Mouse (Mus musculus) stomach, embryonic 14.5 days (tissue): Measurements from ENCODE around the gene Arl10. TPM values are rescaled to one million over a fixed set of nuclear protein-coding genes. Genes with fewer than 3 reads are reported as not detected.
A peak's percentile ranks its signal among the peaks of the same experiment; 100 is the strongest.

ENCODE experiments used
- ATAC-seq: fragments of 200-750 bp; cut with Nextera tagmentation; 2 replicates; pipeline ENCODE4 v1.8.0; 2017; ENCODE audit warnings: low read depth, moderate TSS enrichment; ENCODE audit not compliant: insufficient number of reproducible peaks, insufficient read depth, low FRiP score
- H3K27ac ChIP-seq: fragments of 300-500 bp; sonication (generic); 2 replicates; pipeline ENCODE4 v1.5.1; 2014; ENCODE audit warnings: mild to moderate bottlenecking, low read length, moderate library complexity, mixed read lengths
- H3K27me3 ChIP-seq: fragments of 300-500 bp; sonication (generic); 2 replicates; pipeline ENCODE4 v1.6.1; 2014; ENCODE audit warnings: low read length, control low read depth, mixed read lengths; ENCODE audit not compliant: control insufficient read depth, insufficient read depth
- H3K36me3 ChIP-seq: fragments of 300-500 bp; sonication (generic); 2 replicates; pipeline ENCODE4 v1.6.1; 2014; ENCODE audit warnings: mild to moderate bottlenecking, control low read depth, low read length, moderate library complexity, mixed read lengths; ENCODE audit not compliant: control insufficient read depth, insufficient read depth
- H3K4me1 ChIP-seq: fragments of 300-500 bp; sonication (generic); 2 replicates; pipeline ENCODE4 v1.6.1; 2014; ENCODE audit warnings: low read length, control low read depth, mixed read lengths; ENCODE audit not compliant: control insufficient read depth, insufficient read depth
- H3K4me2 ChIP-seq: fragments of 300-500 bp; sonication (generic); replicated peaks from 2 replicates; pipeline ENCODE4 v1.6.1; 2014; ENCODE audit warnings: low read depth, low read length, control low read depth
- H3K4me3 ChIP-seq: fragments of 300-500 bp; sonication (generic); 2 replicates; pipeline ENCODE4 v1.5.1; 2014; ENCODE audit warnings: low read depth, low read length, control low read depth
- H3K9ac ChIP-seq: fragments of 300-500 bp; sonication (generic); replicated peaks from 2 replicates; pipeline ENCODE4 v1.6.1; 2014; ENCODE audit warnings: low read depth, mild to moderate bottlenecking, control low read depth, low read length, moderate library complexity, mixed read lengths
- H3K9me3 ChIP-seq: fragments of 300-500 bp; sonication (generic); 2 replicates; pipeline ENCODE4 v1.6.1; 2016; ENCODE audit warnings: low read depth, low read length, control low read depth; ENCODE audit not compliant: control insufficient read depth
- WGBS: fragments of 180-500 bp; shearing (Covaris S2); extraction: QIAGEN DNeasy Blood & Tissue Kit; methylation state at CpG from one replicate; pipeline ENCODE4 v1.1.7; 2014; 5-methylcytosine and 5-hydroxymethylcytosine counted together
- polyA plus RNA-seq: library from polyadenylated mRNA; unstranded; fragments of >200 nt; fragmentation: Nextera tagmentation; extraction: Ambion mirVana; gene quantifications from 2 replicates; pipeline ENCODE4 v1.2.1, GENCODE M21; 2014

Arl10 gene
- polyA plus RNA-seq, 1 experiment from 2014 or later = 28.9 TPM

GRCm38 (mm10) chr13:54572621-54573020, 2.2 kb upstream of the Arl10 start:
- Histone ChIP-seq H3K9me3 (no peaks in the 10 kb centered on the region), H3K27ac (no peak overlapping the region), H3K4me2 (no peak overlapping the region), H3K4me1 (peaks cover 12% of the 10 kb centered on the region), H3K9ac (no peak overlapping the region), H3K36me3 (peaks cover 6% of the 10 kb centered on the region; the same call in 1 of the 2 replicates), H3K4me3 (no peak overlapping the region), H3K27me3 (no peaks in the 10 kb centered on the region)
- 78% methylated on average over 4 of the region's 4 CpGs for WGBS
- ATAC-seq = no peak

GRCm38 (mm10) chr13:54575489-54575888, 674 bp downstream of the Arl10 start:
- ATAC-seq = no peak
- 2% methylated on average over 19 of the region's 19 CpGs for WGBS
- H3K9me3 ChIP-seq = no peaks in the 10 kb centered on the region
- peak overlapping the region; percentile 86 for H3K9ac ChIP-seq
- H3K27me3 ChIP-seq = no peaks in the 10 kb centered on the region
- H3K4me2 ChIP-seq = peak overlapping the region; percentile 61
- H3K36me3 ChIP-seq = peaks cover 24% of the 10 kb centered on the region
- H3K4me3 ChIP-seq = peak overlapping the region; percentile 98
- peak overlapping the region; percentile 69; the same call in 1 of the 2 replicates for H3K27ac ChIP-seq
- peaks cover 12% of the 10 kb centered on the region for H3K4me1 ChIP-seq

- Histone ChIP-seq H3K36me3 (peaks cover 39% of the 10 kb centered on the region), H3K27ac (no peak overlapping the region)
- 85% methylated on average over 21 of the region's 21 CpGs for WGBS
Measured at GRCm38 (mm10) chr13:54577652-54578507, 3.1 kb downstream of the Arl10 start.

GRCm38 (mm10) chr13:54581385-54581784, 6.6 kb downstream of the Arl10 start:
- no peak overlapping the region for H3K9ac ChIP-seq

More at GRCm38 (mm10) chr13:54577652-54578507, 3.1 kb downstream of the Arl10 start:
- Histone ChIP-seq H3K9ac (no peak overlapping the region), H3K27me3 (no peaks in the 10 kb centered on the region), H3K4me2 (no peak overlapping the region), H3K4me1 (peaks cover 12% of the 10 kb centered on the region), H3K4me3 (no peak overlapping the region), H3K9me3 (no peaks in the 10 kb centered on the region)
- no peak for ATAC-seq

GRCm38 (mm10) chr13:54582126-54582525, 7.3 kb downstream of the Arl10 start:
- WGBS = 74% methylated on average over 10 of the region's 10 CpGs

More at GRCm38 (mm10) chr13:54581385-54581784, 6.6 kb downstream of the Arl10 start:
- Histone ChIP-seq H3K36me3 (peaks cover 62% of the 10 kb centered on the region), H3K27ac (no peak overlapping the region; the same call in 1 of the 2 replicates), H3K4me2 (no peak overlapping the region), H3K4me1 (peaks cover 5% of the 10 kb centered on the region), H3K4me3 (no peak overlapping the region), H3K9me3 (no peaks in the 10 kb centered on the region), H3K27me3 (no peaks in the 10 kb centered on the region)
- WGBS = 60% methylated on average over 2 of the region's 2 CpGs
- ATAC-seq = no peak

GRCm38 (mm10) chr13:54582860-54583259, 8.0 kb downstream of the Arl10 start:
- H3K9ac ChIP-seq = no peak overlapping the region
- no peaks in the 10 kb centered on the region for H3K9me3 ChIP-seq
- no peak overlapping the region for H3K4me3 ChIP-seq
- H3K27ac ChIP-seq = no peak overlapping the region
- H3K4me2 ChIP-seq = no peak overlapping the region
- WGBS = 85% methylated on average over 5 of the region's 5 CpGs
- ATAC-seq = no peak
- no peaks in the 10 kb centered on the region for H3K4me1 ChIP-seq
- H3K36me3 ChIP-seq = peaks cover 65% of the 10 kb centered on the region
- H3K27me3 ChIP-seq = no peaks in the 10 kb centered on the region

More at GRCm38 (mm10) chr13:54582126-54582525, 7.3 kb downstream of the Arl10 start:
- H3K4me3 ChIP-seq = no peak overlapping the region
- H3K4me1 ChIP-seq = no peaks in the 10 kb centered on the region
- no peaks in the 10 kb centered on the region for H3K27me3 ChIP-seq
- no peak overlapping the region for H3K9ac ChIP-seq
- no peak overlapping the region for H3K4me2 ChIP-seq
- H3K36me3 ChIP-seq = peaks cover 62% of the 10 kb centered on the region
- no peak for ATAC-seq
- H3K9me3 ChIP-seq = no peaks in the 10 kb centered on the region
- H3K27ac ChIP-seq = no peak overlapping the region

- Histone ChIP-seq H3K4me2 (no peak overlapping the region), H3K27me3 (no peaks in the 10 kb centered on the region), H3K36me3 (peaks cover 44% of the 10 kb centered on the region), H3K27ac (no peak overlapping the region), H3K9me3 (no peaks in the 10 kb centered on the region), H3K4me3 (no peak overlapping the region), H3K9ac (no peak overlapping the region), H3K4me1 (no peaks in the 10 kb centered on the region)
- WGBS = 86% methylated on average over 11 of the region's 11 CpGs
- ATAC-seq = no peak
Measured at GRCm38 (mm10) chr13:54585831-54586230, 11.0 kb downstream of the Arl10 start.

- Histone ChIP-seq H3K9me3 (no peaks in the 10 kb centered on the region), H3K4me2 (peak overlapping the region; percentile 66), H3K4me1 (no peaks in the 10 kb centered on the region), H3K36me3 (peaks cover 21% of the 10 kb centered on the region), H3K27me3 (no peaks in the 10 kb centered on the region), H3K4me3 (peak overlapping the region; percentile 83), H3K9ac (peak overlapping the region; percentile 47), H3K27ac (no peak overlapping the region)
- ATAC-seq = peak; percentile 7
- WGBS = 1% methylated on average over 24 of the region's 24 CpGs
Measured at GRCm38 (mm10) chr13:54589414-54589995, 14.7 kb downstream of the Arl10 start.
